Mouse (Mus musculus) adrenal gland, adult (tissue): ENCODE measurements at regions not wholly inside any gene's neighbourhood (a gene's known extent, or its start where the extent isn't known, plus 50 kb on each side); places are given as distances from the start of the nearest gene placed in this dataset.

ENCODE experiments used
- DNase-seq, 2 experiments: peaks; one replicate each; pipeline ENCODE4 v3.0.0; 2022 to 2023; ENCODE audit warnings: low spot score in 1 of 2; ENCODE audit not compliant: inconsistent age in 2 of 2

- peak; percentile 61 to 74 for DNase-seq
Observed at GRCm38 (mm10) chr2:27812946-27813345, 73.3 kb upstream of the Col5a1 start.

GRCm38 (mm10) chr2:27813370-27813769 is 72.9 kb upstream of the Col5a1 start:
- peak; percentile 53 to 71 for DNase-seq

DNA sequence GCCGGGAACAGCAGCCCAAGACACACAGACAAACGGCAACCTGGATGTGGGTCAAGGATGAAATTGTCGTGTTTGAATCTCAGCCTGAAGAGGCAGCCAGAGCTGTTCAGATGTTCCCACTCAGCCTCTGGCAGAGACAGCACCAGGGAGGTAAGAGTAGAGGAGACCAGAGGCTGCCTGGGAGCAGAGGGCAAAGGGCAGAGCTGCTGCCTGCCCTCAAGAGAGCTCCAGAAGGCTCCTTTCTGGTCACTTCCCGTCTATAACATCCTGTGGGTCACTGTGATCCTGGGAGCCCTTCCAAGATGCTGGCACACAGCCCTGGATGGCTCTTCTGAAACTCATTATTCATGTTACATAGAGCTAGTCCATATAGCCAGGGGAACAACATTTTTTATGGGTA is 67.6 kb upstream of the Col5a1 start:
- DNase-seq, result peak; percentile 62 to 82

- no peak for DNase-seq
Observed at GRCm38 (mm10) chr2:27826826-27827225, 59.4 kb upstream of the Col5a1 start.

DNA sequence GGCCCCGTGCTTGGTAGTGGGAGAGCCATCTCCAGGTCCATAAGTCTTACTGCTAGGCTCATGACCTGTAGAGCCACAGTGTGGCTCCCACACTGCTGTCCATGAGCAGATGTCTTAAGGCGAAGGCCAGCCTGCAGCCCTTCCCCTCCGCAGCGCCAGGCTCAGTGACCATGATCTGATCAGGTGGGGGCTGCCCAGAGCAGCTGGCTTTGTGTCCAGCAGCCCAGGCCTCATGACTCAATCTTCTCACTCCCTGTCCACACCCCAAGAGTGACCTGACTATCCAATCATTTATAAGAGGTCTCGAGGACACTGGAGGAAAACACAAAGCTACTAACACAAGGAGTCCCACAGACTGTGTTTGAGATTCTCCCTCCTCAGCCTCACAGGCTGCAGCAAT is 58.6 kb upstream of the Col5a1 start:
- no peak for DNase-seq

GRCm38 (mm10) chr2:27828237-27828636 is 58.0 kb upstream of the Col5a1 start:
- no peak for DNase-seq

- no peak for DNase-seq
Observed at GRCm38 (mm10) chr2:27829551-27829950, 56.7 kb upstream of the Col5a1 start.

- DNase-seq, result no peak
Observed at GRCm38 (mm10) chr2:27834971-27835370, 51.3 kb upstream of the Col5a1 start.

DNA sequence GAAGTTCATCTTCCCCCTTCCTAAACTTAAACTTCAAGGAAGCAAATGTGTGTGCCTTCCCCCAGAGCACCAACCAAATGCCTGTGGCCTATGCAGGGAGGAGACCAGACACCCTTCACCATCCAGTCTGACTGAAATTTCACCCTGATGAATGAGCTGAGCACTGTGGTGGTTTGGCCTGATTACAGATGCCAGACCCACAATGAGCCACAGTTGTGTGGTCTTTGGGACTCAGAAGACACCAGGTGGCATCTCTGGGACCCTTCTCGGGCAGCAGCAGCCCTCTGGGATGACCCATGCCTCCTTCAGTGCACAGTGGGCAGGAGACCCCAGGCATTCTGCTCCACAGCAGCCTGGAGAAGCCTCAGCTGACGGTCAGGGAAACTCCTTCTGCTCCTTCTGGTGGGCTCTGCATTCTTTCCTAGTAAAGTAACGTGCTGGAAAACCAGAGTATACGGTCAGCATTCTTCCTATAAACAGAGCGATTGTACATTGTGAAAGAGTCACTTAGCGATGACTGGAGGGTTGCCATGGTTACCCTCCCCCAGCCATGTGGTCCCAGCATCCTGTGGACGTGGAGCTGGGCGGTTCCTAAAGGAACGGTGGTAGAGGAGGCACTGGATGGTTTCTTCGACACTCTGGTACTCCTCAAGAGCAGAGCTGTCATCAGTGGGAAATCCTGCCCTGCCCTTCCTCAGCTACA is 50.3 kb upstream of the Col5a1 start:
- no peak for DNase-seq
